15 mouse cellular contexts compared by ENCODE assay signal in genomic region chr7:45711316-45712021, GRCm38 (mm10). TPM values are rescaled to one million over a fixed set of nuclear protein-coding genes. Genes with fewer than 3 reads are reported as not detected.
DNase-seq lines count a peak whose midpoint lies in the region; ATAC-seq and TF ChIP-seq lines count a peak whose summit lies in the region.
"Had no signal": no experiment of that assay in that cellular context is flagged by ENCODE, and none has a peak within 500 bp of the region (broad histone marks: within the 10 kb centered on the region; RNA-seq: fewer than 3 reads in every experiment).

No protein-coding gene starts in this region.

- no peak overlapping the region for H3K9ac ChIP-seq in forebrain, postnatal 0 days
- H3K9ac ChIP-seq: heart, embryonic 13.5 days; hindbrain, embryonic 12.5 days; liver, embryonic 13.5 days; midbrain, embryonic 13.5 days; neural tube, embryonic 12.5 days had no signal

- DNase-seq in cerebellum, adult 9-11 months: peak; percentile 65
- no peak for DNase-seq in cerebellum, adult 11 months
- DNase-seq in kidney, adult 8-10 months: peak; percentile 36 to 37
- DNase-seq in kidney, postnatal 14 days: no peak
- peak; percentile 19 for DNase-seq in thymus, postnatal 4 days
- no peak for DNase-seq in thymus, postnatal 10 days (ENCODE audit: low spot score in 2 of 2)
- no peak for DNase-seq in forebrain, postnatal 0 days
- DNase-seq in urinary bladder, postnatal 14 days (ENCODE audit: low spot score): no peak
- DNase-seq: liver, embryonic 13.5 days; thymus, postnatal 14 days had no signal

- no peaks in the 10 kb centered on the region for H3K27me3 ChIP-seq in forebrain, postnatal 0 days (ENCODE audit: insufficient read depth, low read length)
- H3K27me3 ChIP-seq: heart, embryonic 13.5 days; hindbrain, embryonic 12.5 days; liver, embryonic 13.5 days; midbrain, embryonic 13.5 days; neural tube, embryonic 12.5 days had no signal

- peaks cover 33% of the 10 kb centered on the region for H3K4me1 ChIP-seq in forebrain, postnatal 0 days (ENCODE audit: insufficient read depth)

- H3K9me3 ChIP-seq in forebrain, postnatal 0 days (ENCODE audit: low read length): no peaks in the 10 kb centered on the region
- H3K9me3 ChIP-seq: heart, embryonic 13.5 days; hindbrain, embryonic 12.5 days; liver, embryonic 13.5 days; midbrain, embryonic 13.5 days; neural tube, embryonic 12.5 days had no signal

- H3K4me3 ChIP-seq in forebrain, postnatal 0 days (ENCODE audit: low read depth, low read length): no peak overlapping the region
- H3K4me3 ChIP-seq: erythroblast, embryonic 14.5 days; heart, embryonic 13.5 days; hindbrain, embryonic 12.5 days; liver, embryonic 13.5 days; midbrain, embryonic 13.5 days; neural tube, embryonic 12.5 days had no signal

- no peak overlapping the region for H3K4me2 ChIP-seq in forebrain, postnatal 0 days (ENCODE audit: low read depth)
- H3K4me2 ChIP-seq: heart, embryonic 13.5 days; hindbrain, embryonic 12.5 days; liver, embryonic 13.5 days; midbrain, embryonic 13.5 days; neural tube, embryonic 12.5 days had no signal

- no peak for TF ChIP-seq CTCF in forebrain, postnatal 0 days (IDR thresholded peaks at IDR 0.05; ENCODE audit: low read depth)

- 88% methylated on average over 24 of the region's 24 CpGs for WGBS in forebrain, postnatal 0 days

- H3K27ac ChIP-seq in forebrain, postnatal 0 days (ENCODE audit: low read depth, low read length): no peak overlapping the region
- H3K27ac ChIP-seq: heart, embryonic 13.5 days; hindbrain, embryonic 12.5 days; liver, embryonic 13.5 days; neural tube, embryonic 12.5 days had no signal

- ATAC-seq in forebrain, postnatal 0 days: no peak
- ATAC-seq: midbrain, embryonic 13.5 days had no signal

- peaks cover 35% of the 10 kb centered on the region for H3K36me3 ChIP-seq in forebrain, postnatal 0 days (ENCODE audit: insufficient read depth)

RNA-seq across cellular contexts. Expression of gene Rpl18, which starts 3.8 kb away (rescaled TPM):
- 891 and 1,057 TPM in 2 replicates for total RNA-seq in forebrain, postnatal 0 days (2014; rRNA removed)
- polyA plus RNA-seq in forebrain, postnatal 0 days (2015; fragmentation: Nextera tagmentation; extraction: Ambion mirVana): 517 and 655 TPM in 2 replicates

RNA-seq across cellular contexts. Expression of gene Sphk2, which starts 6.3 kb away (rescaled TPM):
- total RNA-seq in forebrain, postnatal 0 days (2014; rRNA removed): 19.6 and 21.5 TPM in 2 replicates
- 16.5 and 18.7 TPM in 2 replicates for polyA plus RNA-seq in forebrain, postnatal 0 days (2015; fragmentation: Nextera tagmentation; extraction: Ambion mirVana)

RNA-seq across cellular contexts. Expression of gene Dbp, which starts 6.6 kb away (rescaled TPM):
- total RNA-seq in forebrain, postnatal 0 days (2014; rRNA removed): 9.0 and 11.7 TPM in 2 replicates
- polyA plus RNA-seq in forebrain, postnatal 0 days (2015; fragmentation: Nextera tagmentation; extraction: Ambion mirVana): 6.4 and 6.6 TPM in 2 replicates

RNA-seq across cellular contexts. Expression of gene Fam83e, which starts 9.5 kb away (rescaled TPM):
- total RNA-seq in forebrain, postnatal 0 days (2014; rRNA removed): 0.31 and 0.33 TPM in 2 replicates
- 0.09 TPM in 1 of 2 replicates, not detected in the other for polyA plus RNA-seq in forebrain, postnatal 0 days (2015; fragmentation: Nextera tagmentation; extraction: Ambion mirVana)

RNA-seq across cellular contexts. Expression of gene Car11, which starts 11.8 kb away (rescaled TPM):
- total RNA-seq in forebrain, postnatal 0 days (2014; rRNA removed): 104 and 122 TPM in 2 replicates
- polyA plus RNA-seq in forebrain, postnatal 0 days (2015; fragmentation: Nextera tagmentation; extraction: Ambion mirVana): 92.1 and 102 TPM in 2 replicates
- polyA plus RNA-seq: erythroblast, embryonic 14.5 days had no signal

Comparison
In these comparisons a context has a peak if more than half of its experiments do, and no peak if none do; other contexts are left out.
1. DNase-seq: peak in cerebellum, adult 9-11 months (single experiment), kidney, adult 8-10 months (2 of 2) and thymus, postnatal 4 days (single experiment); none in cerebellum, adult 11 months (single experiment), kidney, postnatal 14 days (single experiment), thymus, postnatal 10 days (0 of 2), forebrain, postnatal 0 days (single experiment) and urinary bladder, postnatal 14 days (single experiment).